Mouse (Mus musculus): ENCODE measurements at regions not wholly inside any gene's neighbourhood (a gene's known extent, or its start where the extent isn't known, plus 50 kb on each side); places are given as distances from the start of the nearest gene placed in this dataset.

- no peak for TF ChIP-seq CTCF (IDR thresholded peaks at IDR 0.05; ENCODE audit: low read depth)
- no peak overlapping the region for H3K27ac ChIP-seq
- no peaks in the 10 kb centered on the region for H3K27me3 ChIP-seq (ENCODE audit: insufficient read depth, low read length)
- WGBS: 52% methylated on average over 6 of the region's 6 CpGs
- H3K4me1 ChIP-seq (replicated peaks; ENCODE audit: insufficient read depth, low read length): no peaks in the 10 kb centered on the region
- no peaks in the 10 kb centered on the region for H3K9me3 ChIP-seq (replicated peaks; ENCODE audit: low read length)
- H3K4me3 ChIP-seq (replicated peaks; ENCODE audit: low read depth, low read length): no peak overlapping the region
- no peaks in the 10 kb centered on the region for H3K36me3 ChIP-seq (ENCODE audit: insufficient read depth, low read length)
- H3K9ac ChIP-seq (ENCODE audit: low read depth, low read length): no peak overlapping the region
- no peak overlapping the region for H3K4me2 ChIP-seq (ENCODE audit: low read length)
- no peak for ATAC-seq (replicated peaks; ENCODE audit: low FRiP score, low read depth)
- DNase-seq (ENCODE audit: low spot score): peak; percentile 5
Observed at GRCm38 (mm10) chr8:41592741-41593665, 176.1 kb upstream of the Frg1 start.

- Histone ChIP-seq H3K4me3 (replicated peaks; ENCODE audit: low read depth, low read length) (no peak overlapping the region), H3K9me3 (replicated peaks; ENCODE audit: low read length) (no peaks in the 10 kb centered on the region), H3K4me1 (replicated peaks; ENCODE audit: insufficient read depth, low read length) (no peaks in the 10 kb centered on the region), H3K27me3 (ENCODE audit: insufficient read depth, low read length) (no peaks in the 10 kb centered on the region), H3K4me2 (ENCODE audit: low read length) (no peak overlapping the region), H3K9ac (ENCODE audit: low read depth, low read length) (no peak overlapping the region), H3K27ac (no peak overlapping the region), H3K36me3 (ENCODE audit: insufficient read depth, low read length) (no peaks in the 10 kb centered on the region)
- DNase-seq (ENCODE audit: low spot score): no peak
- 74% methylated on average over 9 of the region's 9 CpGs for WGBS
- no peak for TF ChIP-seq CTCF (IDR thresholded peaks at IDR 0.05; ENCODE audit: low read depth)
- ATAC-seq (replicated peaks; ENCODE audit: low FRiP score, low read depth): no peak
Observed at GRCm38 (mm10) chr8:41592174-41592573, 175.3 kb upstream of the Frg1 start.

- no peak overlapping the region for H3K4me2 ChIP-seq (ENCODE audit: low read length)
- no peaks in the 10 kb centered on the region for H3K36me3 ChIP-seq (ENCODE audit: insufficient read depth, low read length)
- DNase-seq (ENCODE audit: low spot score): no peak
- no peak for ATAC-seq (replicated peaks; ENCODE audit: low FRiP score, low read depth)
- no peaks in the 10 kb centered on the region for H3K9me3 ChIP-seq (replicated peaks; ENCODE audit: low read length)
- no peak overlapping the region for H3K9ac ChIP-seq (ENCODE audit: low read depth, low read length)
- no peak overlapping the region for H3K27ac ChIP-seq
- H3K4me3 ChIP-seq (replicated peaks; ENCODE audit: low read depth, low read length): no peak overlapping the region
- no peaks in the 10 kb centered on the region for H3K4me1 ChIP-seq (replicated peaks; ENCODE audit: insufficient read depth, low read length)
- 83% methylated on average over 2 of the region's 2 CpGs for WGBS
- no peaks in the 10 kb centered on the region for H3K27me3 ChIP-seq (ENCODE audit: insufficient read depth, low read length)
- no peak for TF ChIP-seq CTCF (IDR thresholded peaks at IDR 0.05; ENCODE audit: low read depth)
Observed at GRCm38 (mm10) chr8:41588157-41588556, 171.3 kb upstream of the Frg1 start.

- Histone ChIP-seq H3K4me2 (ENCODE audit: low read length) (no peak overlapping the region), H3K27ac (no peak overlapping the region), H3K4me3 (replicated peaks; ENCODE audit: low read depth, low read length) (no peak overlapping the region), H3K27me3 (ENCODE audit: insufficient read depth, low read length) (no peaks in the 10 kb centered on the region), H3K9ac (ENCODE audit: low read depth, low read length) (no peak overlapping the region), H3K4me1 (replicated peaks; ENCODE audit: insufficient read depth, low read length) (no peaks in the 10 kb centered on the region), H3K9me3 (replicated peaks; ENCODE audit: low read length) (no peaks in the 10 kb centered on the region), H3K36me3 (ENCODE audit: insufficient read depth, low read length) (no peaks in the 10 kb centered on the region)
- TF ChIP-seq CTCF (IDR thresholded peaks at IDR 0.05; ENCODE audit: low read depth): peak; percentile 95
- DNase-seq (ENCODE audit: low spot score) (peak; percentile 81), ATAC-seq (replicated peaks; ENCODE audit: low FRiP score, low read depth) (no peak; the same call in 1 of the 2 replicates)
- WGBS: 37% methylated on average over 10 of the region's 10 CpGs
Observed at GRCm38 (mm10) chr8:41573027-41573885, 156.4 kb upstream of the Frg1 start.

GRCm38 (mm10) chr8:41570566-41570965 lies 153.7 kb upstream of the Frg1 start:
- Histone ChIP-seq H3K4me2 (ENCODE audit: low read length) (no peak overlapping the region), H3K9me3 (replicated peaks; ENCODE audit: low read length) (no peaks in the 10 kb centered on the region), H3K4me3 (replicated peaks; ENCODE audit: low read depth, low read length) (no peak overlapping the region), H3K9ac (ENCODE audit: low read depth, low read length) (no peak overlapping the region), H3K27me3 (ENCODE audit: insufficient read depth, low read length) (no peaks in the 10 kb centered on the region), H3K4me1 (replicated peaks; ENCODE audit: insufficient read depth, low read length) (no peaks in the 10 kb centered on the region), H3K27ac (no peak overlapping the region), H3K36me3 (ENCODE audit: insufficient read depth, low read length) (no peaks in the 10 kb centered on the region)
- no peak for DNase-seq (ENCODE audit: low spot score)
- TF ChIP-seq CTCF (IDR thresholded peaks at IDR 0.05; ENCODE audit: low read depth): no peak
- ATAC-seq (replicated peaks; ENCODE audit: low FRiP score, low read depth): no peak
- WGBS: 87% methylated on average over 6 of the region's 6 CpGs

- Histone ChIP-seq H3K27me3 (ENCODE audit: insufficient read depth, low read length) (no peaks in the 10 kb centered on the region), H3K4me2 (ENCODE audit: low read length) (no peak overlapping the region), H3K4me1 (replicated peaks; ENCODE audit: insufficient read depth, low read length) (no peaks in the 10 kb centered on the region), H3K36me3 (ENCODE audit: insufficient read depth, low read length) (no peaks in the 10 kb centered on the region), H3K4me3 (replicated peaks; ENCODE audit: low read depth, low read length) (no peak overlapping the region), H3K27ac (no peak overlapping the region), H3K9me3 (replicated peaks; ENCODE audit: low read length) (no peaks in the 10 kb centered on the region), H3K9ac (ENCODE audit: low read depth, low read length) (no peak overlapping the region)
- 81% methylated on average over 14 of the region's 14 CpGs for WGBS
- no peak for TF ChIP-seq CTCF (IDR thresholded peaks at IDR 0.05; ENCODE audit: low read depth)
- DNase-seq (ENCODE audit: low spot score): no peak
- ATAC-seq (replicated peaks; ENCODE audit: low FRiP score, low read depth): no peak
Observed at GRCm38 (mm10) chr8:41561995-41562394, 145.1 kb upstream of the Frg1 start.

All from kidney, postnatal 0 days (tissue).